Mouse (Mus musculus): Measurements from ENCODE around the gene Jph2. TPM values are rescaled to one million over a fixed set of nuclear protein-coding genes. Genes with fewer than 3 reads are reported as not detected.

The Jph2 gene
- polyA plus RNA-seq, 1 experiment = not detected

DNA sequence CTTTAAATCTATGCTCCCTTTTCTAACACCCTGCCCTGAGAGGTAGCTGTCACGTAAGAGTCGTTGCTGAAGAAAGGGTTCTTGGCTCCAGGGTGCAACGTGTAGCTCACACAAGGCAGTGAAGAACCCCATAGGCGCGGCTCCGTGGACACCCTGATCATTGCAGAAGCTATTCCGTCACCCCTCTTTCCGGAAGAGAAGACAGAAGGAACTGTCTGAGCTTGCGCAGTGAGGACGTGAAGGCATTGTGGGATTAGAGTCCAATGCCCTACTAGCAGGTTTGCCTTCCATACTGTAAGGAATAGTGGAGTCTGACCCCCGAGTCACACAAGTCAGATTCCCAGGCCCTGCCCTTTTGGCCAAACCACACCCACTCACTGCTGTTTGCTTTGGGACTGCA lies 51.3 kb downstream of the Jph2 start:
- 85% methylated on average over 11 of the region's 11 CpGs for WGBS
- H3K4me1 ChIP-seq (ENCODE audit: control insufficient read depth, insufficient read depth, low read length) = peaks cover 7% of the 10 kb centered on the region; the same call in 1 of the 2 replicates
- no peak for TF ChIP-seq CTCF (IDR thresholded peaks at IDR 0.05; ENCODE audit: insufficient read depth, low read depth, low read length)
- no peak for TF ChIP-seq POLR2A (IDR thresholded peaks at IDR 0.05; ENCODE audit: insufficient read depth, low read depth, low read length)
- no peak overlapping the region for H3K27ac ChIP-seq (ENCODE audit: insufficient read depth, low read depth, low read length)
- H3K4me3 ChIP-seq (ENCODE audit: insufficient read depth, low read depth, low read length) = no peak overlapping the region

DNA sequence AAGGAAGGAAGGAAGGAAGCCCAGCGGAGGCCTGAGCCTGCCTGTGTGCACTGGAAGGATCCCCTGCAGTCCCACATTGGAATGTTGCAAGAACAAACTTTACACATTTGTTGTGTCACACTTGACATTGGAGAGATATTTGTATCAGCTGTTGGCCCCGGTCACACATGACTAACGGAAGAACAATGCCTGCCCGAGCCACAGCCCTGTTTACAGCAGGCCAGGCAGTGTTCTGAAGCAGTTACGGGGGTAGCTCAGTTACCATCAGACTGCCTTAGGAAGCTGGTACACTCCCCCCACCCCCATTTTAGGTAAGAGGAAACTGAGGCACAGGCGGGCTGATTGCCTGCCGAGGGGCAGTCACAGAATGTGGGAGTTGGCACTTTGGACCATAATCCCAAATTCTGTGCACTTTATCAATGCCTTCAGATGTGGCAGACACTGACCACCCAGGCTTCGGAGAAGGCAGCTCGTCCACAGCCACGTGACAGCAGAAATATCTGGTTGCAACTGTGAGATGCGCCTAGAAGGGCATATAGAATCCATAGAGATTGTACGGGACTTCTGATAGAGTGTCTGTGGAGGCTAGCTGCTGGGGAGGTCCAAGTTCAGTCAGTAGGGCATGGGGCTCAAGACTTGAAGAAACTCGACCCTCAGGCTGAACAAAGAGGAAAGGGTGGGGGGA lies 52.7 kb downstream of the Jph2 start:
- no peak for TF ChIP-seq CTCF (IDR thresholded peaks at IDR 0.05; ENCODE audit: insufficient read depth, low read depth, low read length)
- TF ChIP-seq POLR2A (IDR thresholded peaks at IDR 0.05; ENCODE audit: insufficient read depth, low read depth, low read length) = no peak
- Histone ChIP-seq H3K4me3 (ENCODE audit: insufficient read depth, low read depth, low read length) (no peak overlapping the region), H3K27ac (ENCODE audit: insufficient read depth, low read depth, low read length) (no peak overlapping the region), H3K4me1 (ENCODE audit: control insufficient read depth, insufficient read depth, low read length) (peaks cover 10% of the 10 kb centered on the region)
- 86% methylated on average over 13 of the region's 13 CpGs for WGBS

DNA sequence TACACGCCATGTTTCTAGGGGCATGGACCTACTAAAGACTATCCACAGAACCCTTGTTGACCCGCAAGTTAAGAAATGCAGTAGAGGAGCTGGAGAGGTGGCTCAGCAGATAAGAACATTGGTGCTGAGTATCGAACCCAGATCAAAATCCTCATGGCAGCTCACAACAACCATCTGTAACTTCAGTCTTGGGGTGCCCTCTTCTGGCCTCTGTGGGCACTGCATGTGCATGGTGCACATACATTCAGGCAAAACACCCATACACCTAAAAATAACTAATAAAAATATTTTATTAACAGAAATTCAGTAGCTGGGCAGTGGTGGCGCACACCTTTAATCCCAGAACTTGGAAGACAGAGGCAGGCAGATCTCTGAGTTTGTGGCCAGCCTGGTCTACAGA lies 54.1 kb downstream of the Jph2 start:
- TF ChIP-seq CTCF (IDR thresholded peaks at IDR 0.05; ENCODE audit: insufficient read depth, low read depth, low read length) = no peak
- TF ChIP-seq POLR2A (IDR thresholded peaks at IDR 0.05; ENCODE audit: insufficient read depth, low read depth, low read length) = no peak
- H3K4me1 ChIP-seq (ENCODE audit: control insufficient read depth, insufficient read depth, low read length) = peaks cover 10% of the 10 kb centered on the region
- 83% methylated on average over 4 of the region's 4 CpGs for WGBS
- H3K27ac ChIP-seq (ENCODE audit: insufficient read depth, low read depth, low read length) = no peak overlapping the region
- no peak overlapping the region for H3K4me3 ChIP-seq (ENCODE audit: insufficient read depth, low read depth, low read length)

DNA sequence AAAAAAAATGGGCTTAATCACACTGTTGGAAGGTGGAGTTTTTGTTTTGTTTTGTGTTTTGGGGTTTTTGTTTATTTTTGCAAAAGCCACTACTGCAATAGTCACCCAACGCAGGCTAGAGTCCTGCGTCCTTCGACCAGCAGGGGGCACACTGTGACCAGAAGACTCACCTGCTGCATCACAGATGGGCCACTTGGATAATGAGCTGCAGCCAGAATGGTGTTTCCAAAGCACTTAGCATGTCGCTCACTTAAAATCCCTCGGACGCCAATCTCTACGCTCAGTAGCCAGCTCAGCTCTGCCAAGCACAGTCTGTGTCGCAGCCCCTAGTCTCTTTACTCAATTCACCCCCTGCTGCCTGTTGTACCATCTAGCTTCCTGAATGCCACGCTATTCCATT lies 57.5 kb downstream of the Jph2 start:
- Histone ChIP-seq H3K27ac (ENCODE audit: insufficient read depth, low read depth, low read length) (no peak overlapping the region), H3K4me1 (ENCODE audit: control insufficient read depth, insufficient read depth, low read length) (peaks cover 7% of the 10 kb centered on the region), H3K4me3 (ENCODE audit: insufficient read depth, low read depth, low read length) (no peak overlapping the region)
- WGBS = 6% methylated on average over 9 of the region's 9 CpGs
- TF ChIP-seq CTCF (IDR thresholded peaks at IDR 0.05; ENCODE audit: insufficient read depth, low read depth, low read length) = peak; percentile 82
- TF ChIP-seq POLR2A (IDR thresholded peaks at IDR 0.05; ENCODE audit: insufficient read depth, low read depth, low read length) = no peak

DNA sequence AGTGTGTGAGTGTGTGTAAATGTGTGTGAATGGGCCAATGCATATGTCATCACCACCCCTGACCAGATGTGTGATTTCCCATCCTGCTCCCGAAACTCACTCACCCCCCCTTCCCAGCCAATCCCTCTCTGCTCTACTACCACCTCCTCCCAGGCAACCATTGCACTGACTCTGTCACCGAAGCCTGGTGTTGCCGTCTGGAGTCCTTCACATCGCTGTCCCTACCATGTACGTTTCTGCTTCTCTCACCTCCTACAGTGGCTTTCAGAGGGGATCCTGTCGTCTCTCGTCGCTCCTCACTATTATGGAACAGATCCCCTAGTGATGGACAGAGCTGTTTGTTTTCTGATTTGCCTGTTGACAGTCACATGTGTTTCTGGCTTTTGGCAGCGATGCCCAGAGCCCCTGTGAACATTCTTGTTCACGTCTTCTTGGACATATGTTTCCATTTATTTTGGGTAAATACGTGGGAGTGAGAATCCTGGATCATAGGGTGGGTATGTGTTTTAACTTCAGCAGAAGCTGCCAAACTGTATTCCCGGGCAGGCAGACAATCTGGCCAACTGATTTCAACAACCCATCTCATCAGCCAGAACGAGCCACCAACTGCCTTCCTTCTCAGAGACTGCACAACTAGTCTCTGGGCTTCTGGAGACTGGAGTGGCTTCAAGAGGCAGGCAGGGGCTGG lies 65.3 kb downstream of the Jph2 start:
- TF ChIP-seq POLR2A (IDR thresholded peaks at IDR 0.05; ENCODE audit: insufficient read depth, low read depth, low read length) (no peak), CTCF (IDR thresholded peaks at IDR 0.05; ENCODE audit: insufficient read depth, low read depth, low read length) (no peak)
- 58% methylated on average over 13 of the region's 13 CpGs for WGBS
- no peak overlapping the region for H3K4me3 ChIP-seq (ENCODE audit: insufficient read depth, low read depth, low read length)
- no peak overlapping the region for H3K27ac ChIP-seq (ENCODE audit: insufficient read depth, low read depth, low read length)
- H3K4me1 ChIP-seq (ENCODE audit: control insufficient read depth, insufficient read depth, low read length) = no peaks in the 10 kb centered on the region

DNA sequence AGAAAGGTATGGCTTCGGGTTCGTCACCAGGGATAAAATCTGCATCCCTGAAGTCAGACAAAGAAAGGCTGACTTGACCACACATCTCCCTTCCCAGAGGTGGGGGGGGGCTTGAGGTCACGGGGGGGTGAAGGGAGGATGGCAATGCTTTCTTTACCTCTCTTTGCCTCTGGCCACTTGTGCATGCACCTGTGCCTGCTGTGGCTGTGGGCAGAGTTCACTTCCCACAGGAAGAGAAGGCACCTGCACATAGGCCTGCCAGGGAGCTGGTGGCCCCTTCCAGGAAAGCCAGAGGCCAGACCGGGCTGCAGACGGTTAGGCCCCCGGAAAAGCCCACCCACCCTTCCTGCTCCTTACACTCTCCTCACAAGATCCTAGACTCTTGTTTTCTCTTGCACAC lies 66.4 kb downstream of the Jph2 start:
- no peak for TF ChIP-seq POLR2A (IDR thresholded peaks at IDR 0.05; ENCODE audit: insufficient read depth, low read depth, low read length)
- H3K4me1 ChIP-seq (ENCODE audit: control insufficient read depth, insufficient read depth, low read length) = no peaks in the 10 kb centered on the region
- 83% methylated on average over 6 of the region's 6 CpGs for WGBS

DNA sequence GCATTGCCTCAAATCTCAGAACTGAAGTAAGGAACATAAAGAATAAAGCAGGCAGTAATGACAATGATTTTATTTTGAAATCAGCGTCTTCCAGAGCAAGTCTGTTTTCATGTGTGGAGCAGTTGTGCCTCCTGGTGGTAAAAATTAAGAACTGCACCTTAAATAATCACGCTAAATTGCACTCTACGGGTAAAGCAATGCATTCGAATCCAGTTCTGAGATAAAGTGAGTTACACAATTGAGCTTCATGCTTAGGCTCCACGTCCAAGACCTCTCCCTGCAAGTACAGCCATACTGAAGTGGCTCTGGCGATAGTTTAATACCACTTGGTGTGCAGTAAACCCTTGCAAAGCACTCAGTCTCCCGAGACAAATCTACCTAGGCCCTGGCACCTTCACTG lies 67.1 kb downstream of the Jph2 start:
- 21% methylated on average over 7 of the region's 7 CpGs for WGBS
- H3K27ac ChIP-seq (ENCODE audit: insufficient read depth, low read depth, low read length) = no peak overlapping the region
- no peak for TF ChIP-seq POLR2A (IDR thresholded peaks at IDR 0.05; ENCODE audit: insufficient read depth, low read depth, low read length)
- no peak for TF ChIP-seq CTCF (IDR thresholded peaks at IDR 0.05; ENCODE audit: insufficient read depth, low read depth, low read length)
- H3K4me3 ChIP-seq (ENCODE audit: insufficient read depth, low read depth, low read length) = no peak overlapping the region
- no peaks in the 10 kb centered on the region for H3K4me1 ChIP-seq (ENCODE audit: control insufficient read depth, insufficient read depth, low read length)

More for the DNA sequence above, 66.4 kb downstream of the Jph2 start:
- Histone ChIP-seq H3K27ac (ENCODE audit: insufficient read depth, low read depth, low read length) (no peak overlapping the region), H3K4me3 (ENCODE audit: insufficient read depth, low read depth, low read length) (no peak overlapping the region)

DNA sequence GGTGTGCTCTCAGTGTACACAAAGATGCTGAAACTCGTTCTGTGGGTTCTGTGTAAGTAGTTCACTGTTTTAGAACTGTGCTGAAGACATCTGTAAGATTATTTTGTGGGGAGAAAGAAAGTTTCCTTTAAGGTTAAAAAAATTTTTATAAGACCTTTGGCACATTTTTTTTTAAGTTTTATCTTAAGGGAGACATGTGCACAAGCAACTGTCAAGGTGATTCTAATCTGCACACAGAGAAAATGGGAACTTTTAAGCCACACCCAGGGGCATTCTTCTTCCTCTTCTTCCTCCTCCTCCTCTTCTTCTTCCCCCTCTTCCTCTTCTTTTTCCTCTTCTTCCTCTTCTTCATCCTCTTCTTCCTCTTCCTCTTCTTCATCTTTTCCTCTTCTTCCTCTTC lies 74.6 kb downstream of the Jph2 start:
- Histone ChIP-seq H3K4me1 (ENCODE audit: control insufficient read depth, insufficient read depth, low read length) (peaks cover 2% of the 10 kb centered on the region), H3K4me3 (ENCODE audit: insufficient read depth, low read depth, low read length) (no peak overlapping the region), H3K27ac (ENCODE audit: insufficient read depth, low read depth, low read length) (no peak overlapping the region)
- 79% methylated on average over 1 of the region's 1 CpGs for WGBS
- TF ChIP-seq CTCF (IDR thresholded peaks at IDR 0.05; ENCODE audit: insufficient read depth, low read depth, low read length) (no peak), POLR2A (IDR thresholded peaks at IDR 0.05; ENCODE audit: insufficient read depth, low read depth, low read length) (no peak)

DNA sequence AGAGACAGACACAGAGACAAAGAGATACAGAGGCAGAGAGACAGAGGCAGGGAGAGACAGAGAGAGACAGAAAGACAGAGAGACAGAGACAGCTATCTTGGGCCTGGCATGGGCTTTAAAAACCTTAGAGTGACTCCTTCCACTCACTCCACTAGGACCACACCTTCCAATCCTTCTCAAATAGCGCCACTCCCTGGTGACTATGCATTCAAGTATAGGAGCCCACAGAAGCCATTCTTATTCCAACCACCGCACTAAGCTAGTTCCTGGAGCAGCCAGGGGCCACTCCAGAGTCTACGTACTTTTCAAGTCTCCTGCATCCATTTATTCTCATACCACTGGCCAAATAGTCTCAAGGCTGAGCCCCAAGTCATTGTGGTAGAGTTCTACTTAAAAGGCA lies 79.0 kb downstream of the Jph2 start:
- WGBS = 84% methylated on average over 3 of the region's 3 CpGs
- H3K27ac ChIP-seq (ENCODE audit: insufficient read depth, low read depth, low read length) = no peak overlapping the region
- H3K4me3 ChIP-seq (ENCODE audit: insufficient read depth, low read depth, low read length) = no peak overlapping the region
- TF ChIP-seq CTCF (IDR thresholded peaks at IDR 0.05; ENCODE audit: insufficient read depth, low read depth, low read length) (no peak), POLR2A (IDR thresholded peaks at IDR 0.05; ENCODE audit: insufficient read depth, low read depth, low read length) (no peak)
- H3K4me1 ChIP-seq (ENCODE audit: control insufficient read depth, insufficient read depth, low read length) = peaks cover 11% of the 10 kb centered on the region
